Mouse (Mus musculus) mouse embryonic stem cell (cell line): ENCODE measurements around the gene Hmces.

ENCODE experiments used
- in situ Hi-C, 2 experiments: fragments of 300-500 bp; cut with MboI; formaldehyde crosslinking; loops; 1 replicate in 1 of 2; 3 replicates in 1 of 2; pipeline ENCODE4 v1.14.3; 2019 to 2020; ENCODE audit warnings: low sequenced_read_pairs in 2 of 2, low pct_unique_long_range_greater_than_20kb in 1 of 2, mixed read lengths in 1 of 2; ENCODE audit not compliant: unreplicated experiment in 1 of 2

Gene Hmces

DNA sequence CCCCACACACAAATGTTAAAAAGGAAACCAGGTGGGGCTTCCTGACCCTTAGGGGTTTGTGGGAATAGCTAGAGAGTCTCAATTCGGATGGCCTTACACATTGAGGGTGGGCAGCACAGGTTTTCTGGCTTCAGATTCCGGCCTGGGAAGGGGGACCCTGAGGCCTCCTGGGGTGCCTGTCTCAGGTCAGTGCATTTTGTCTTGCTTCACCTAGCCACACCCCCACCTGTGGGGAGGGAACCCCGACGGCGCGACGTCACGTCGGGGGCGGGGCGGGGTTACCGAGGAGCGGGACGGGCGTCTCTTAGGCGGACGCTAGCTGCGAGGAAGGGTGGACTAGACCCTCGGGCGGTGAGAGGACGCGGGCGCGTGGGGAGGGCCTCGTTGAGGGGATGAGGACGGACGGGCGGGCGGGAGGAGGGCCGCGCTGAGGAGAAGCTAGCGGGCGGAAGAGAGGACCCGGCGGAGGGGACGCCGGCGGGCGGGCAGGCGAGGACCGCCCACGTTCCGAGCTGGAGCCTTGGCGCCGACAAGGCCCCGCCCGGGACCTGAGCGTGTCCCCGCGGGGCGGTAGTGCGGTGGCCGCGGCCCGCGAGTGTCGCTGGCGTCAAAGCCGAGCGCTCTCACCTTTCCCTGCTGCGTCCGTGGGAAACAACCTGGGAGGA, at the start of gene Hmces:
Gene Hmces (plus strand): TSS at position 275 of the 665 bp plus-strand sequence.
- in situ Hi-C loops = loop anchor here in 1 of 2 experiments (25.0 kb wide), 1 partner anchor 174 kb away; the partner anchor contains the start of gene Rpn1

DNA sequence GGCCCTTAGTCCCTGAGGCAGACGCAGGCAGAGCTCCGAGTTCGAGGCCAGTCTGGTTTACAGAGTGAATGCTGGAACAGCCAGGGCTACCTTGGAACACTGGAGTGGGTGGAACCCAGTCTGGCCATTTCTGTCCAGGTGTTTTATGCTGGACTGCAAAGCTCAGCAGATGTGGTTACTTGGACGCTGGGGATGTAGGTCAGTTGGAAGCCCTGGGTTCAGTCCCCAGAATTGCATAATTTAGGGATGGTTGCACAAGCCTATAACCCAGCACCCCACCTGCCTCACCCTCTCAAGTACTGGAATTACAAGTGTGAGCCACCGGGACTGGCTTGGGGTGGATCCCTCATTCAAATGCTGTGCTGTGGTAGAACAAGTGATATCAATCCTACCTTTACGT, 47.5 kb upstream of the Hmces start:
- in situ Hi-C loops = no loop called here

DNA sequence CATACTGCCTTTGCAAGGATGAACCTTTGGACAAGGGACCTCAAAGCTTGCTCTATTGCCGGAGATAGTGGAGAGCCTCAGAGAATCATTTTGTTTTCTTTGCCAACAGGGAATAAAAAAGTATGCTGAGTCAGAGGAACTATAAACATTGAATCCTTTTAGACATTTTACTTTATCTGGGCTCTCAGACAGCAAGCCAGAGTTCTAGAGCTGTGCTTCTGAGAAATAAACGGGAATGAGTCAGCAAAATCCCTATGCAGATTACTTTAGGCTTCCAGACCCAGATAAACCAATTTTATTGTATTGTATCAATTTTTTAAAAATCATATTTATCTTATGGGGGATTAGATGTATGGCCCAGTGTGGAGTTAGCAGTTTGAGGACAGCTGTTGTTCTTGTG, 46.5 kb upstream of the Hmces start:
- in situ Hi-C loops = no loop called here

DNA sequence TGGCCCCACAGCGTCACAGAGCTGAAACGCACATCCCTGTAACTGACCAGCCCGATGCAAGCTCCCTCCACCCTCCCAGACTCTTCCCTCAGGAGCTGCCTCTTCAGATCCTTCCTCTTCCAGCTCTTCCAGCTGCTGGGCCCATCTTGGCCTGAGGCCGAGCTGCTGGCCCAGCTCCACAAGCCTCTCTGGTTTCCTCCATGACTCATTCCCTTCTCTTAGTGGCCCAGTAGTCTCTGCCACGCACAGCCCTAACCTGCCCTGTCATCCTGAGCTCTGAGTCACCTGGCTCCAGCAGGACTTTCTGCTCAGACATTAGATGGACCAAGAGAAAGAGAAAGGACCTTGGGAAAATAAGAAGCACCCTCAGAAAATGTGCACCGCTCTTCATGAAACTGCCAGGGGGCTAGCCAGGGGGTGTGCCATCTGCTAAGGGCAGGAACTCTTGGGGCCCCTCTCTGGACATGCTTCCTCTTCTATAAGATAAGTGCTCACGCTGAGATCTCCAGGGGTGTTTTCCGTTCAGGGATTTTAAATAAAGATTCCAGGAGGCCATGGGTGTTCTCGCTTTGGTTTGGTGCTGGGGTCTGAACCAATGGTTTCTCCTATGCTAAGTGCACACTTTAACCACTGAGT, 44.7 kb upstream of the Hmces start:
- in situ Hi-C loops = no loop called here

DNA sequence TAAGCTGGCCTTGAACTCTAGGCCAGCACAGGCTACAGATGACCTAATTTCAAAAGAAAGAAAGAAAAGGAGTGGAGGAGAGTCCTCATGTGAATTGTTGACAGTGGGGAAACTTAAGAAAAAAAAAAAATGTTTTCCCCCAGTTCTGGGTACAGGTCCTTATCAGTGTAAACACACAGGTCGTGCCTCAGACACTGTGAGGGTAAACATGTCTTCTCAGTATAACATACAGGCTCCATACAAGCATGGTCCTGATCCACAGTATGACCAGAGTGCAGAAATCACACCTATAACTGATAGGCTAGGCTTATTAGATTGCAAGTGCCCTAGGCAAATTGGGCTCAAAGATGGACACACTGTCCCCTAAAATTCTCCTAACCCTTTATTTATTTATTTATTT, 43.3 kb upstream of the Hmces start:
- in situ Hi-C loops = no loop called here

DNA sequence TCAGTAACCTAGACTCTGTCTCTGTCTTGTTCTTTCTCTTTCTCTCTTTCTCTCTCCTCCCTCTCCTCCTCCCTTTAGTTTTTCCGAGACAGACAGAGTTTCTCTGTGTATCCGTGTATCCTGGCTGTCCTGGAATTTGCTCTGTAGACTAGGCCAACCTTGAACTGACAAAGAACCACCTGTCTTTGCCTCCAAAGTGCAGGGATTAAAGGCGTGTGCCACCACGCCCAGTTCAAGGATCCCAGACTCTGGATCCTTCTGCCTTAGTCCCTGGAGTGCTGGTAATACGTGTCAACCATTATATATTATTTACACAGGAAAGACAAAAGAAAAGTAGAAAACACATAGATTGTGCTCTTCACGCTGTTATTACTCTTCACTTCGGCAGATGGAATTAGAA, 42.5 kb upstream of the Hmces start:
- in situ Hi-C loops = no loop called here

DNA sequence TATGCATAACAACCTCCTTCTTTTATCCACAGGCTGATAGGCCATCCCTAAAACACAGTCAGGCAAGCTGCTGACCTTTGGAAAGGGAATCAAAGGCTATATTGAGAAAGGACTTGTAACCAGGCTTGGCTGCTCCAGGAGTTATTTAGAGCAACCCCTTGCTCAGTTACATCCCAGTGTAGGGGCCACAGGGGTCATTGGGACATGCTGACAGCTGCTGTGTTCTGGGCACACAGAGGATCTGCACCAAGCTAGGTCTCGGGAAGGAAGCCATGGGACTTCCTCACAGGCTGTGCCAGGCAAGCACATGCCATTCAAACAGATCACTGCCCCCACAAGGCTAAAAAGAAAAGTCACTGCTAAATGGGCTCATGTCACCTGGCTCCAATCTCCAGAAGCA, 40.6 kb upstream of the Hmces start:
- in situ Hi-C loops = no loop called here

DNA sequence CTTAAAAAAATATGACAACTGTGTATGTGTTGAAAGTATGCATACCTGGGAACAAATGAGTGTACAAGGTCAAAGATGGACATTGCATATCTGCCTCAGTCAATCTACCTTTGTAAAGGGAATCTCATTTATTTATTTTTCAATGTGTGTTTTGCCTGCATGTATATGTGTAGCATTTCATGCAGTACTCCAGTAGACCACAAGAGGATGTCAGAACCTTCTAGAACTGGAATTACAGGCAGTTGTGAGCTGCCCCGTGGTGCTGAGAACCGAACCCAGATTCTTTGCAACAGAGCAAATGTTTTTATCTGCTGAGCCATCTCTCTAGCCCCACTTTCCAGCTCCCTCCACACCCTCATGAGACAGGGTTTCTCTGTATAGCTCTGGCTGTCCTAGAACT, 39.8 kb upstream of the Hmces start:
- in situ Hi-C loops = no loop called here

DNA sequence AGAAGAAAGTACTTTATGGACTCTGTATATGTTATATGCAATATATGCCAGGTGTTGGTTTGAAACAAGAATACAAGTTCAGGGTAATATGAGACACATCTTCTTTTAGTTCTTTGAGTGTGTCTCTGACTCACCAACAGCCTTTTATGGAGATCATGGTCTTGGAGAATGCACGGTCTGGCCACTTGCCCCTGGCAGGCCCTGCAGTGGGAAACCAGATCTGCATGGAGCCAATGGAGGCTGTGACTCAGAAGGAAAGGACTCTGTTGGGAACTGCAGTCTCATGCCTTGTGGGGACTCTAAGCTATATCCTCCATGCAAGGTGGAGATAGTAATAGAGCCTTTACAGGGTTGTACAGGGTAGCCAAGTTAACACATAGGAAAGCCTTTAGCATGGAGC, 38.7 kb upstream of the Hmces start:
- in situ Hi-C loops = no loop called here

DNA sequence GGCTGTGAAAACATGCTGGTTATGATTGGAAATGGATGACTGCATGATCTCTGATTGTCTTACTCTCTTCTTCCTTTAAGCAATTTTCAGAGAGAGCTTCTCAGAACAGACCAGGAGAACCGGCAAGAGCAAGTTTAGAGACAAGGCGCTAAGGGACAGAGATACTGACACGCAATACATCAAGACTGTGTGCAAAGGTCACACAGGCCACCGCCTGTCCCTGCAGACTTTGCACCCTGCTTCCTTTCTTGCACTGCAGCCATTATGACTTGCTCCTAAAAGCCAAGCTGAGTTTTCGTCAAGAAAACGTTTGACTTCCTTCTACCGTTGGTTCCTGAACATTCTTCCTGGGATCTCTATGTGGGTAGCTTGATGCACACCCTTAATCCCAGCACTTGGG, 38.2 kb upstream of the Hmces start:
- in situ Hi-C loops = no loop called here

DNA sequence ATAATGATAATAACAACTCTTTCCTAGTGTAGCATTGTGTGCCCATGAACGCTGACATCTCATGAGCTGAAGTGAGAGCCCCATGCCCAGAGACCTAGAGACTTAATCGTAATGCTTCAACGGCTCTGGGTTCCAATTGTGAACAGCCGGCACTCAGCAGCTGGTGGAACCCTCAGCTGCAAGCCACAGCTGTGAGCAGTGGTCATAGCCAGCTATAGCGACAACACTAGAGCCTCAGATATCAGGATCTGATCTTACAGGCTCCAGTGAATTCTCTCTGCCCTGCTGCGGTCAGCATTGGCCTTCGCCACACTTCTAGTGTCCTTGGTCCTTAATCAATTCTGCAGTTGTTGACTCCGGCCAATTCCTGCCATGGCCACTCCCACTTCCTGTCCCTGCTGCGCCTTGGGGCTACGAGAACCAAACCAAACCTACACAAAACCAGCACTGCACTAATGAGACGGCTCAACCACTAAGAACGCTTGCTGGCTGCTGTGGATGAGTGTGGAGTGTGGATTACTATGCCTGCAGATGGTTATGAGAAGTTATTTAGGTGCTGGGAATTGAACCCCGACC, 37.6 kb upstream of the Hmces start:
- in situ Hi-C loops = no loop called here

DNA sequence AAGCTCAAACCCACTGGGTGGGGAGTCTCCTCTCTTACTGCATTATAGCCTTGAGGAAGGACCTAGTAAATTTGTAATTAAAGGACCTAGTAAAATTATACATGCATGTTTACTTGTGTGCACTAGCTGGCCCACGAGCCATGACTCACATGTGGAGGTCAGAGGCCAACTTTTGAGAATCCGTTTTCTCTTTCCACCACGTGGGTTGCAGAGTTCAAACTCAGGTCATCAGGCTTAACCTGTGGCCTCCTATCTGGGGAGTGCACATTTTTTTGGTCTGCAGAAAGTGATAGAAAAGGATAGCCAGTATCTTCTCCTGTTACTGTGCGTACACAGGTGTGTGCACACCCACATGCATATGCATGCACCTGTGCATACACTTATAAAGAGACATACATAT, 34.7 kb upstream of the Hmces start:
- in situ Hi-C loops = no loop called here

DNA sequence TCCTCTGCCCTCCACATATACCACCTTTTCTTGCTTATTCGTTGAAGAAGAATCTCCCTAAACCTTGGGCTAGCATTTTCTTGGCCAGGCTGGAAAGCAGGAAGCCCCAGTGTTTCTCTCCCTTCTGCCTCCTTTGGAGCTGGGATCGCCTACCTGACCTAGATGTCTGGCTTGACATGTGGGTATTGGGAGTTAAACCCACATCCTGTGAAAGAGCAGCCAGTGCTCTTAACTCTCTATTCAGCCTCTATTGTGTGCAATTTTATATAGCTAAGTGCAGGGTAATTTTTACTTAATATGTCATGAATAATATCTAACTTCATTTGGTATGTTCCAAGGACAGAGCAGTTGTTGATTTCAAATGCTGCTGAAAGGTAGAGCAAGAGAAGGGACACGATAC, 34.1 kb upstream of the Hmces start:
- in situ Hi-C loops = no loop called here

DNA sequence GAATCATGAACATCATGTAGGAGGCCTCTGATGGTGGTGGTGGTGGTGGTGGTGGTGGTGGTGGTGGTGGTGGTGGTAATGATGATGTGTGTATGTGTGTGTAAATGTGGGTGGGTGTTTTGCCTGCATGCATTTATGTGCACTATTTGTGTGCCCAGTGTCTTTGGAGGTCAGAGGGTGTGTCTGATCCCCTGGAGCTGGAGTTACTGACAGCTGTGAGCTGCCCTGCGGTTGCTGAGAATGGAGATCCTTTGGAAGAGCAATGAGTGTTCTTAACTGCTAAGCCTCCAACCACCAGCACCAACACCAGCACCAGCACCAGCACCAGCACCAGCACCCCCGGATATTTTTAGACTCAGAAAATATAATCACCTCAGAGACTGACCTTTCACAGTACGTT, 31.5 kb upstream of the Hmces start:
- in situ Hi-C loops = no loop called here

DNA sequence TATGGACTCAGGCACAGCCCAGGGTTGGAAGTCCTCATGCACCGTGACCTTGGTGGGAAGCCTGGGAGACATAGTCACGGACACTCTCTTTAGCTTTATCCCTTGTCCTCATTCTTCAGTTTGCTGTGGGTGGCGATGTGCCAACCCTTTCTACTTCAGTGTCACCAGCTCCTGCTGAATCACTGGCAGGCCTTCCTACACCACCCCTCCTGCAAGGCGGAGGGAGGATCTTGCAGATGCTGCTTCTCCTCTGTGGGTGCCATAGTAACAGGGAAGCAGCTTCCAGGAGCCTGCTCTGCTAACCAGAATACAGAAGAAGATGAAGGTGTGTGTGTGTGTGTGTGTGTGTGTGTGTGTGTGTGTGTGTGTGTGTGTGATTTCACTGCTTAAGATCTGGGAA, 30.9 kb upstream of the Hmces start:
- in situ Hi-C loops = no loop called here

DNA sequence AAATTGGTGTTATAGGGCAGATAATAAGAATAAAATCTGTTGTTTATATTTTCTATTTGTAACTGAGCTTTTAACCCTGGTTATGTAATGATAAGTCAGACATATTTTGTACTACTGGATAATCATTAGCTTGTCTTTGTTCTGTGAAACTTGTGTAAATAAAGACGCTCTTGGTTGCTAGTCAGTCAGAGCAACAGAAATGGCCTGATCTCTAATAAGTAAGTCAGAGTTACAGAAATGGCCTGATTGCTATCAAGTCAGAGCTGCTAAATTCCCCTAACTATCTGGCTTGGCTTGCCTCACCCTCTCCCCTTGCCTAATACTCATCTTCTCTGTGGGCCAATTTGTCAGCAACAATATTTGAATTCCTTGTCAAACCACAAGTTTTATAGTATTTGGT, 27.0 kb upstream of the Hmces start:
- in situ Hi-C loops = no loop called here

DNA sequence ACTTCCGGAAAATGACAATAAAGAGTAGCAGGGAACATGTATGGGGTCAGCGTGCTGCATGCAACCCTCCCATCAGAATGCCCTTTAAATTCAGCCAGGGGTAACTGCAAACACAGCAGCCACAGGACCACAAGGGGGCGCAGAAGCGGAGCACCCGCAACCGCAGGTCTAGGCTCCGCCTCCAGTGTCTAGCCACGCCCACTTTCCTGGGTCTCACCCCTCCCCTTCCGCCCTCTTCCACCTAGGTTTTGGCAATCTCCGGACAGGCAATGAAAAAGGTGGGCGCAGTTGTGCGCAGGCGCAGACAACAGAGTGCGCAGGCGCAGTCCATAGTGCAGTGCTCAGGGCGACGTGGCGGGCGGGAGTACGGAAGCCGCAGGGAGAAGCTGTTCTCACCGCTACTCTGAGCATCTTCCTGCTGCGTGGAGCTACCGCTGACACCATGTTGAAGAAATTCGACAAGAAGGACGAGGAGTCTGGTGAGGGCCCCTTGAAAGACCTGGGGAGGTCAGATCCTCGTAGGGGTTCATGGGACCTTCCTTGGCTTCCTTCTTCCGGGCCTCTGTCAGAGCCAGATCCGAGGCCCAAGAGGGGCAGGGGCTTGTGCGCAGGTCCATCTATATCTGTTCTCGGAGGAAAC, 26.0 kb upstream of the Hmces start, which contains the start of gene Copg1:
Gene Copg1 (plus strand): TSS at position 221 of the 640 bp plus-strand sequence.
- in situ Hi-C loops = no loop called here

DNA sequence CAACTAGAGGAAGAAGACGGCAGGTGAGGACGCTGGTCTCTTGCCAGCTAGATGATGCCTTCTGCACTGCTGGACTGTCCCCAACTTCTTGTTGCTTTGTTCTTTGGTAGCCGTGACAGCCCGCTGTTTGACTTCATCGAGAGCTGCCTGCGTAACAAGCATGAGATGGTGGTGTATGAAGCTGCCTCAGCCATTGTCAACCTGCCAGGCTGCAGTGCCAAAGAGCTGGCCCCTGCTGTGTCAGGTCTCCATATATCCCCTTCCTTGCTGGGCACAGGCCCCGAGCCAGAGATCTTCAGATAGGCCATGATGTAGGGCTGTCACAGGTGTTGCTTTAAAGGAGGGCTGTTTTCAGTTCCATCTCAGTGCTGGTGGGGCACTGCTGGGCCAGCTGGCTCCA, 19.8 kb upstream of the Hmces start:
- in situ Hi-C loops = no loop called here

DNA sequence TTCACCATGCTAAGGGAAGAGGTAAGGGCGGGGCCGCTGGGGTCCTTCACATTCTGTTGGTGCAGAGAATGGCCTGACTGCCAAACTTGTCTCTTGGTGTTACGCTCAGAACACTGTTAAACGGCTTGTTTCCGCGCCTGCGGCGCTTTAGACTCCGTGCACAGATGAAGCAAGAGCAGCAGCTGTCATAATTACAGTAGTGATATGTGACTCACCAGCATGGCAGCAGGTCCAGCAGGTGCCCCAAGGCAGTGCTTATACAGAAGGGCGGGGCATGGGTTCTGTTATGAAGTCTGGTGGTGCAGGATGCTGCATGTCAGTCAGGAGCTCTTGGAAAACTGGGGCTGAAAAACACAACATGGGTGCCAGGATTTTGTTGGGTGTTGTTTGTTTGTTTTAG, 15.7 kb upstream of the Hmces start:
- in situ Hi-C loops = no loop called here
